Mouse (Mus musculus) liver, embryonic 14.5 days (tissue): Measurements from ENCODE around the gene Ly75. TPM values are rescaled to one million over a fixed set of nuclear protein-coding genes. Genes with fewer than 3 reads are reported as not detected.
A peak's percentile ranks its signal among the peaks of the same experiment; 100 is the strongest.

ENCODE experiments used
- ATAC-seq: fragments of 200-750 bp; cut with Nextera tagmentation; 2 replicates; pipeline ENCODE4 v1.8.0; 2017; ENCODE audit warnings: moderate number of reproducible peaks, mild to moderate bottlenecking, moderate library complexity; ENCODE audit not compliant: insufficient read depth
- DNase-seq, 3 experiments: peaks; one replicate each; pipeline ENCODE4 v3.0.0-alpha.2; 2012 to 2013; ENCODE audit warnings: low read depth in 3 of 3, low spot score in 3 of 3
- H3K27ac ChIP-seq: fragments of 300-500 bp; sonication (generic); 2 replicates; pipeline ENCODE4 v1.5.1; 2014; ENCODE audit warnings: moderate library complexity, mild to moderate bottlenecking, control low read depth, inconsistent platforms
- H3K27me3 ChIP-seq: fragments of 300-500 bp; sonication (generic); 2 replicates; pipeline ENCODE4 v1.6.1; 2014; ENCODE audit warnings: mild to moderate bottlenecking, low read length, moderate library complexity; ENCODE audit not compliant: control insufficient read depth, insufficient read depth
- H3K36me3 ChIP-seq: fragments of 300-500 bp; sonication (generic); replicated peaks from 2 replicates; pipeline ENCODE4 v1.6.1; 2014; ENCODE audit warnings: low read depth; ENCODE audit not compliant: control insufficient read depth, insufficient read depth
- H3K4me1 ChIP-seq, 2 experiments: fragments of 200-500 bp in 1 of 2; fragments of 300-500 bp in 1 of 2; sonication (generic) in 1 of 2; replicated peaks; 2 replicates each; pipeline ENCODE4 v1.6.1; 2012 to 2014; ENCODE audit warnings: antibody characterized with exemption in 1 of 2, inconsistent platforms in 1 of 2, low read length in 1 of 2; ENCODE audit not compliant: control insufficient read depth in 2 of 2, insufficient read depth in 2 of 2
- H3K4me2 ChIP-seq: fragments of 300-500 bp; sonication (generic); 2 replicates; pipeline ENCODE4 v1.6.1; 2014; ENCODE audit warnings: low read depth, mild to moderate bottlenecking, control low read depth, moderate library complexity
- H3K4me3 ChIP-seq, 2 experiments: fragments of 200-500 bp in 1 of 2; fragments of 300-500 bp in 1 of 2; sonication (generic) in 1 of 2; 2 replicates each; pipeline ENCODE4 v1.5.1; 2012 to 2014; ENCODE audit warnings: low read depth in 2 of 2, low read length in 2 of 2, mild to moderate bottlenecking in 2 of 2, control low read depth in 1 of 2, inconsistent platforms in 1 of 2, moderate library complexity in 1 of 2; ENCODE audit not compliant: insufficient read depth in 1 of 2
- H3K9ac ChIP-seq: fragments of 300-500 bp; sonication (generic); replicated peaks from 2 replicates; pipeline ENCODE4 v1.6.1; 2014; ENCODE audit warnings: mild to moderate bottlenecking, control low read depth, moderate library complexity
- H3K9me3 ChIP-seq: fragments of 300-500 bp; sonication (generic); 2 replicates; pipeline ENCODE4 v1.6.1; 2016; ENCODE audit warnings: low read length, mixed read lengths; ENCODE audit not compliant: control insufficient read depth
- CTCF ChIP-seq: IDR thresholded peaks from 2 replicates; pipeline ENCODE4 v1.5.1; 2016; ENCODE audit warnings: antibody characterized with exemption, low read depth, control low read depth
- EP300 ChIP-seq: IDR thresholded peaks from 2 replicates; pipeline ENCODE4 v1.6.1; 2016; ENCODE audit warnings: antibody characterized with exemption, low read depth
- WGBS: fragments of 180-500 bp; shearing (Covaris S2); extraction: QIAGEN DNeasy Blood & Tissue Kit; methylation state at CpG from one replicate; pipeline ENCODE4 v1.1.7; 2014; ENCODE audit not compliant: insufficient replicate concordance; 5-methylcytosine and 5-hydroxymethylcytosine counted together
- polyA plus RNA-seq, 2 experiments: library from polyadenylated mRNA; depleted of rRNA in 1 of 2; stranded (reverse) in 1 of 2; unstranded in 1 of 2; fragments of >200 nt; fragmentation: Nextera tagmentation in 1 of 2; extraction: Ambion mirVana in 1 of 2; gene quantifications; 2 replicates each; pipeline versions ENCODE4 v1.2.1 to v1.2.3; 2012 to 2014

Ly75 gene
- polyA plus RNA-seq, 2 experiments = 2.0 to 2.6 TPM

GRCm38 (mm10) chr2:60328641-60329040, 54.5 kb downstream of the Ly75 start:
- no peak for ATAC-seq
- DNase-seq = peak in 2 of 3 experiments; percentile 24 to 26
- no peak overlapping the region for H3K27ac ChIP-seq
- H3K4me2 ChIP-seq = no peak overlapping the region
- TF ChIP-seq EP300 (no peak), CTCF (no peak)
- no peak overlapping the region for H3K4me3 ChIP-seq
- H3K27me3 ChIP-seq = no peaks in the 10 kb centered on the region
- no peaks in the 10 kb centered on the region for H3K9me3 ChIP-seq
- no peak overlapping the region for H3K9ac ChIP-seq
- no peaks in the 10 kb centered on the region for H3K4me1 ChIP-seq
- 56% methylated on average over 10 of the region's 10 CpGs for WGBS
- H3K36me3 ChIP-seq = no peaks in the 10 kb centered on the region

- Histone ChIP-seq H3K4me1 (no peaks in the 10 kb centered on the region), H3K9me3 (no peaks in the 10 kb centered on the region), H3K27ac (no peak overlapping the region), H3K4me2 (no peak overlapping the region), H3K4me3 (no peak overlapping the region), H3K9ac (no peak overlapping the region), H3K27me3 (no peaks in the 10 kb centered on the region), H3K36me3 (no peaks in the 10 kb centered on the region)
- no peak for TF ChIP-seq EP300
- TF ChIP-seq CTCF = no peak
- ATAC-seq = no peak
- DNase-seq = no peak
- 69% methylated on average over 11 of the region's 11 CpGs for WGBS
These were observed 55.5 kb downstream of the Ly75 start for GRCm38 (mm10) chr2:60327581-60327980.

- H3K9ac ChIP-seq = no peak overlapping the region
- no peaks in the 10 kb centered on the region for H3K27me3 ChIP-seq
- H3K4me2 ChIP-seq = no peak overlapping the region
- no peaks in the 10 kb centered on the region for H3K4me1 ChIP-seq
- ATAC-seq (no peak), DNase-seq (no peak)
- no peak overlapping the region for H3K27ac ChIP-seq
- no peak overlapping the region for H3K4me3 ChIP-seq
- no peak for TF ChIP-seq CTCF
- no peak for TF ChIP-seq EP300
- no peaks in the 10 kb centered on the region for H3K36me3 ChIP-seq
- H3K9me3 ChIP-seq = no peaks in the 10 kb centered on the region
- 66% methylated on average over 7 of the region's 7 CpGs for WGBS
These were observed 56.2 kb downstream of the Ly75 start for GRCm38 (mm10) chr2:60326948-60327347.

- DNase-seq = peak; percentile 7 to 16 (median 10)
- Histone ChIP-seq H3K9me3 (no peaks in the 10 kb centered on the region), H3K4me2 (no peak overlapping the region), H3K4me1 (no peaks in the 10 kb centered on the region), H3K4me3 (no peak overlapping the region), H3K9ac (no peak overlapping the region), H3K27me3 (no peaks in the 10 kb centered on the region), H3K27ac (no peak overlapping the region), H3K36me3 (no peaks in the 10 kb centered on the region)
- no peak for ATAC-seq
- TF ChIP-seq EP300 (no peak), CTCF (peak; percentile 73)
- 39% methylated on average over 5 of the region's 5 CpGs for WGBS
These were observed 59.7 kb downstream of the Ly75 start for GRCm38 (mm10) chr2:60323411-60323810.

GRCm38 (mm10) chr2:60322031-60322726, 60.9 kb downstream of the Ly75 start:
- Histone ChIP-seq H3K9ac (no peak overlapping the region), H3K27me3 (no peaks in the 10 kb centered on the region), H3K4me2 (no peak overlapping the region), H3K4me3 (no peak overlapping the region), H3K9me3 (no peaks in the 10 kb centered on the region), H3K36me3 (no peaks in the 10 kb centered on the region), H3K4me1 (no peaks in the 10 kb centered on the region), H3K27ac (no peak overlapping the region)
- WGBS = 55% methylated on average over 6 of the region's 6 CpGs
- no peak for TF ChIP-seq CTCF
- no peak for TF ChIP-seq EP300
- DNase-seq = no peak
- no peak for ATAC-seq
